Mouse (Mus musculus): Measurements from ENCODE around the gene Myo3a.
"Not testable (repeated sequence)": the region's sequence is repeated elsewhere in the genome, so short reads cannot be mapped to it uniquely, and the experiment has no call there.

Myo3a gene

DNA sequence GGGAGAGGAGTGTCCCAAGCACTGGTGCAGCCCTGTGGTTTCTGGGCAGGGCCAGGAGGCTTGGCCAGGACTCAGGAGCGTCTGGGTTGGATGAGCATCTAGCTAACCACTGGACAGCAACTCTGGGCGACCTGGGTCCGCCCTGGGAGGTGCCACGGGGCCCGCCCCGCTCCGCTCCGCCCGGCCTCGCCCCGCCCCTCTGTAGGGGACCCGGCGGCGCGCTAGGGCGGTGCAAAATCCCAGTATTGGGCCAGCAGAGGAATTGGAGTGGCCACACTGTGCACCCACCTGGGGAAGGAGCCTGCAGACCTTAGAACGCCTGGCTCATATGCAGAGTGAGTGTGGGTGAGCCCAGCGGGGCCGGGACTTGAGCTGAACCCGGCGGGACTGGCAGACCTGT lies at the start of gene Myo3a:
Gene Myo3a (plus strand): TSS at position 196 of the 400 bp plus-strand sequence.
- in situ Hi-C loops (cut with MseI, MboI): no loop called here

DNA sequence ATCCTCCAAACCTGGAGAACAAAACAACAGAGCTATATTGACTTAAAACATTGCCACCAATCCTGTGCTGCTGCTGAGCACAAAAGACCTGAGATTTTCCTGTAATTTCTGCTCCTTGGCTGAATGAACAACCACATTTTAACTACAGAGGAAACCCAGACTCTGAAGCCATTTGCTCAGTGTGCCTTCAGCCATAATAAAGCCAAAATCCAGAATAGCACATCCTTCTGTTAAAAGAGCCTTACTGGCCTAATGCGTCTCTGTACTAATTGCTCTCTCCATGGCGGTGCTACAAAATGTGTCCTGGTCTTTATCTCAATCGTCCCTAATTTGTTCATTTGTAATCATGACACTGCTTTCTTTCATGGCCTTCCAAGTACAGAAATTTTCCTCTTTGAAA lies 23.2 kb downstream of the Myo3a start:
- in situ Hi-C loops (cut with MseI, MboI): no loop called here

DNA sequence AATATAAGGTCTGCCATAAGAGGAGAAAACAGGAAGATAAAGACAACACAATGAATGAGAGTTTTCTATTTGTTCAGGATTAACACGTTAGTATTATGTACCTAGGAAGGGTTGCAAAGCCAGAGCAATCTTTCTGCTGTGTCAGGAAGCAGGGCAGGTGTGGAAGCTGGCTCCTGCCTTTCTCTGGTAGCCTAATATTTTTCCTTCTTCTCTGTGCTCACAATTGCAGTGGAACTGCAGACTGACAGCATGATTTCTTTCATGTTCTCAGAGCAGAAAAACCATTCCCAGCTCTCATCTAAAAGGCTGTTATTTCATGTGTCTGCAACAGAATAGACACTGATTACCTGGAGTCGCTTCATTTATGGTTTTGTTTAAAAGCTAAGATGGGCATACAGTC lies 23.7 kb downstream of the Myo3a start:
- in situ Hi-C loops (cut with MseI, MboI): no loop called here

DNA sequence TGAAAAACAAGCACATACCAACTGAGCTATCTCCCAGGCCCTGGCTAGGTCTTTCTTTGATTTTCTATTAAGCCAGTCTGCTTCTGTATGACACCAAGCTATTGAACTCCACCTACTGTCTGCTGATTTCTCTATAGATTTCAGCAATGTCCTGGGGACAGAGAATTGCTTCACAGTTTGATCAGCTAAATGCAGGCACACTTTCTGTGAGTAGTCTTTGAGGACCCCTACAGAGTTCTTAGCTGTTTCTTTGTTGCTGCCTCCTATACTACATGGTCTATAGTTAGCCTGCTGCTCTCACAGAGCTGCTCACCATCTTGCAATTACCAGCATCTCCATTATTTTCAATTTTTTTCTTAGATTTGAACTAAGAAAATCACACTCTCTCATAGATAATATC lies 28.3 kb downstream of the Myo3a start:
- in situ Hi-C loops (cut with MseI, MboI): no loop called here

DNA sequence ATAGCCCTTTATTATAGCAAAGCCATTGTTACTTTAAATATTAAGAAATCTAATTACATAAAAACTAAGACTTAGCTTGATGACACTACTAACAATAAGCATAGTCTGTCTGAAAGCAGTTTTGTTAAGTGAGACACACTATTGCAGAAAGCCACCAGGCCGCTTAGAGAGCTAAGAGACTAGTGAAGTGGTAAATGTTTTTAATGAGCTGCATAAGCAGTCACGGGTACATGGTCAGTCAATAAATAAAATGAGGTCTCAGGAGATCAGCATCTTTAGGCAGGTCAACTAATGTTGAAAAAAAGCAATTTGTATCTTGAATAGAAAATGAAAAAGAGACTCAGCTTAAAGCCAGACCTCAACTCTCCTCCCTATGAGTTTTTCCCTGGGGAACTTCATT lies 44.3 kb downstream of the Myo3a start:
- in situ Hi-C loops (cut with MseI, MboI): no loop called here

DNA sequence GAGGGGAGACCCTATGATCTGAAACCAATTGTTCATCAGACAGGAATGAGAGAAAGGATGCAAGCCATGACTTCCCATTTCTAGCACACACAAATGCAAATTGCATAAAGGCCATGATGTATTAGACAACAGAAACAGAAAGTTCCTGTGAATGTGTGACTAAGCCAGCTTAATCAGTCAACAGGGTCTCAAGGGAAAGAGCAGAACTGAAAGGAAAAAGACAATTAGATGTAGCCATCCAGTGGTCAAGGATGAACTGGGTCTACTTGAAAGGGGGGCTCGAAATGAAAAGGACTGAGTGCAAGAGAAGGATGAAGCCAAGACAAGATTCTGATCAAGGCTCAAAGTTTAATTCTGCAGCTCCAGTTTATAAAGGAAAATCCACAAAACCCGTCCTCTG lies 58.1 kb downstream of the Myo3a start:
- in situ Hi-C loops (cut with MseI, MboI): no loop called here

DNA sequence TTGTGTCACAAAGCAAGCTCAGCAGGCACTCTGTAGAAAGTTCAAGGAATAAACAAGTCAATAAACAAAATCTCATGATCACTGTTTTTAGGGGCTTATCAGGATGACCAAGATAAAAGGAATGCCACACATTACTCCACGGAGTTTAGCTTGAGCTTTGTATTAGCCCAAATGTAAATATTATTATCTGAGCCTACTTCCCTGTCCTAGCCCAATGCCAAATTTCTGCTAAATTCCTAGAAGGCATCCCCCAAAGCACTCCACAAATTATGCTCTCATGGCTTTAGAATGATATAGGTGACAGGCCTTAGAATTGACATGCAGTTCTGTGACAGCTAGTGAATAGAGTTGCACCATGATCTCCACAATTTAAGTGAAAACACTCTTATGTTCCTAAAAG lies 58.5 kb downstream of the Myo3a start:
- in situ Hi-C loops (cut with MseI, MboI): no loop called here

DNA sequence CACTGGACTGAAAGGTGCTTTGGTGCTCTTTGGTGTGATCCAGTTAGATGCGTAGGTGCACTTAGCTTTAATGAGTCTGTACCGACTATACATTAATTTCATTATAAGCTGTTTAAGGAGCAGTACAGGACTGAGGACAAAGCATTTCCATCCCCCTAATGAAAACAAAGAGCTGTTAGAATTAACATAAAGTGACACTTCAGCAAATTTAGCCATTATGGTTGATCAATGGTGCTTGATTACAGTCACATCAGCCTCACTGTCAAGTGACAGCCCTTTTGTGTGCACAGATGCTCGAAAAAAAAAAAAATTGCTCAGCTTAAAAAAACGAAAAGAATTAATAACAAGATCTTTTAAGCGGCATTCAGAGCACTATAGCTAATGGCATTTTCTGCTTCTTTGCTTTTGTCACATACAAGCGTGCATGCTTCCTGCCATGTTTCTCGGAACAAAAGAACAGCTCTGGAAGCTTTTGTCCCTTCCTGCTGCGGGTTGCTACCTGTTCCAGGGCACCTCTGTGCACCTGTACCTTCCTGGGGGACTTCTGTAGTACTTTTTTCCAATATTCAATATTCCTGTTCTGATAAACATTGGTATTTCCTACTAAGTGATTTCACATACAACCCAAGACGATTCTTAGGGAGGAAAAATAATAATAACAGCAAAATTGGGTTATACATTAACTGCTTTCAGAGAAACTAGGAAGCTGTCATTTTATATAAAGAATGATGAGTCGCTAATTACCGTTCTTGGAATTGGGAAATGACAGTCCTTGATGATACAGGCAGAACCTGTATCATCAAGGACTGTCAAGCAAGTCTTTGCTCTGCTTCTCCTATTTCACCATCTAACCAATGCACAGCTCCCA lies 66.5 kb downstream of the Myo3a start:
- in situ Hi-C loops (cut with MseI, MboI): no loop called here

DNA sequence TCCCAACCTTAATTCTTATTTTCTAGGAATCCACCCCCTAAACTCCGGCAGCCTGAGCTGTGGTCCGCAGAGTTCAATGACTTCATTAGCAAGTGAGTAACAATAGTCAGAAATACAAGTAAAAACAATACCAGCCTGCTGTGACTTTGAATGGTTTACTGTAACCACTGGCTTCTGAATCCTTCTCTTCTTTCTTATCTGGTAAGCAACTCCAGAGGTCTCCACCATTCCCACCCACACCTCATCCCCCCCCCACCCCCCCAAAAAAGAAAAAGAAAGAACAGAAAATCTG lies 67.1 kb downstream of the Myo3a start:
- in situ Hi-C loops (cut with MseI, MboI): no loop called here

DNA sequence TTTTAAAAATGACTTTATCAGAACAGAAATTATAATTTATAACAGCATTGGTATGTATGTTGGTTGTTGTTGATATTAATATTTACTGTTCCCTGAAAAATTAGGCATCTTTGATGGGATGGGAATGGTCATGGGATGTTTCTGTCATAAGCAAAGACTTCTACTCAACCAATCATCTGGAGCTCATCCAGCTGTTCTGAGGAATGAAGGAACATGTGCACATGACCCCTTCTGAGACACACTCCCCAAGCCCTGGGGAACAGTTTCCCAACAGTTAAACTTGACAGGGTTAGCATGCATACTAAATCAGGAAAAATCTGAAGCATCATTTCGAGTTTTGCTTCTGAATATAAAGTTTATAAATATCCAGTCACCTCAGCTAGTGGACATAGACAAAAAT lies 70.6 kb downstream of the Myo3a start:
- in situ Hi-C loops (cut with MseI, MboI): no loop called here

DNA sequence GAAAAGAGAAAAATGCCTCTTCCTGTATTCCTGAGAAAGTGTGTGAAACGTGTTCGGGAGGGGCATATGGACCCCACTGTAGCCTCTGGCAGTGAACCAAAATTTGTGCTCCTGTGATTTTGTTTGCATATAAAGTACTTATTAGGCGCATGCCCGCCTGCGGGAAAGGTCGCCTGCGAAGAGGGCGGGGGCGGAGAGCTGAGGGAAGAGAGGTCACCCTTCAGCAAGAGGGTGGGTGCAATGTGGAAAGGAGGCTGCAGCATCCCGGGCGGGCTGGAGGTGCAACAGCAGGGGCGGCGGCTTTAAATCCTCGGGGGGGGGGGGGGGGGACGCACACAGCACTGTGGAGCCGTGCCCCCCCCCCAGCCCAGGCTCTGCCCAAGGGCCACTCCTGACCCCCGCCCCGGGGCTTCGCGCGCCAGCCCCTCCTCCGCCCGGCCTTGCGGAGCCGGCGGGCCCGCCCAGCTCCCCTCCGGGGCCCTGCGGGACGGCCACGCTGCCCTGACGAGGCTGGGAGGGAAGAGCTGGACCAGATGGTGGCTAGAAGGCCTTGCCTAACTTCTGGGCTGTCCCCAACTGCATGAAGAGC lies 111.1 kb downstream of the Myo3a start:
- in situ Hi-C loops (cut with MseI, MboI): no loop called here

DNA sequence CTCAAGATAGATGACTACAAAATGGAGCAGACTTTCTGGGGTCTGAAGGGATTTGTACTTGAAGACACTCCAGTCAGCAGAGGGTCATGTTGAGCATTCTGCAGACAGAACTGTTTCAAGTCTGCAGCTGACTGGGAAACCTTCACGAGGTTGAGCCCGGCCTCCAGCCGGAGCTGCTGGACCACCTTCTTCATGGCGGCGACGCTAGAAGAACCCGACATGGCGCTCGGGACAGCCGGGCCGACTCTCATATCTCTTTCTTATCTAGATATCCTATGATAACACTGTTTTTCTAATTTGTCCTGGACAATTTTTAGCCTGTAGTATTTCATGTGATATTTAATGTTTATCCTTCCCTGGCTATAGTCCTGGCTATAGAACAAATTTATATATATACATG lies 183.2 kb downstream of the Myo3a start:
- in situ Hi-C loops (cut with MseI, MboI): not testable (repeated sequence)

DNA sequence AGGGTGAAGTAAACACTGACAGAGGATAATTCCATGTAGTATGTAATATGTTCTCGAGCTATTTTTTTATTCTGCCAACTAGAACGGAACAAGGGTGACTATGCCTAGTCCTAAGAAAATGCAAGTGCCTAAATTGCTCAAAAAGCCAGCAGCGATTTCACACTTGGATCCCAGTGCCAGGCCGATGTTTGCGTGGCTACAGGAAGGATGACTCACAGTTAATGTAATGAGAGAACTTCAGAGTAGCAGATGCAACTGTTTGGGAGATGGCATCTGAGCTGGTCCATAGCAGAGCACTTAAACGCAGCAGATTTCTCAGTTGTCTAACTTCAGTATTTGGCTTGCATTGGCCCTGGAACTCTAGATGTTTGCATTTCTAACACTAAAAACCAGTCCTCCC lies 321.1 kb downstream of the Myo3a start:
- in situ Hi-C loops (cut with MseI, MboI): no loop called here

DNA sequence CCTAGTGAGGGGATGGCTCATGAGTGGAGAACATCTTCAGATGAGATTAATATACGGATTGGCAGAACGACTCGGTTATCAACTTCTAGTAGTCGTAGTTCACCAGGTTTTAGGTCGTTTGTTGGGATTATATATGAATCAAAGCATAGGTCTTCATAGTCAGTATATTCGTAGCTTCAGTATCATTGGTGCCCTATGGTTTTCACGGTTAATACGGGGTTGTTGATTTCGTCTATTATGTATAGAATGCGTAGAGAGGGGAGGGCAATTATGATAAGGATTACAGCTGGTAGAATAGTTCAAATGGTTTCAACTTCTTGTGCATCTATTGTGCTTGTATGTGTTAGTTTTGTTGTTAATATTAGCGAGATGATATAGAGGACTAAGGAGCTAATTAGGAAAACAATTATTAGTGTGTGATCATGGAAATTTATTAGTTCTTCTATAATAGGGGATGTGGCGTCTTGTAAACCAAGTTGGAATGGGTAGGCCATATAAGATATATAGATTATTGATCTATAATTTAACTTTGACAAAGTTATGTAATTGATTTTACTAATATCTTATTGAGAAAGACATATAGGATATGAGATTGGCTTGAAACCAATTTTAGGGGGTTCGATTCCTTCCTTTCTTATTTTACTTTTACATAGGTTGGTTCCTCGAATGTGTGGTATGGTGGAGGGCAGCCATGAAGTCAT lies 360.3 kb downstream of the Myo3a start:
- in situ Hi-C loops (cut with MseI, MboI): not testable (repeated sequence)

DNA sequence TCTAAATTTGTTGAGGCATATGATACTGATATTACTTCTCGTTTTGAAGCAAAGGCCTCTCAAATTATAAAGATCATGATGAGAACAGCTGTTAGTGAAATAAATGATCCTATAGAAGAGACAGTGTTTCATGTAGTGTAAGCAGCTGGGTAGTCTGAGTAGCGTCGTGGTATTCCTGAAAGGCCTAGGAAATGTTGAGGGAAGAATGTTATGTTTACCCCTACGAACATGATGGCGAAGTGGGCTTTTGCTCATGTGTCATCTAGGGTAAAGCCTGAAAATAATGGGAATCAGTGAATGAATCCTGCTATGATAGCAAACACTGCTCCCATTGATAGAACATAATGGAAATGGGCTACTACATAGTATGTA lies 360.9 kb downstream of the Myo3a start:
- in situ Hi-C loops (cut with MseI, MboI): not testable (repeated sequence)

DNA sequence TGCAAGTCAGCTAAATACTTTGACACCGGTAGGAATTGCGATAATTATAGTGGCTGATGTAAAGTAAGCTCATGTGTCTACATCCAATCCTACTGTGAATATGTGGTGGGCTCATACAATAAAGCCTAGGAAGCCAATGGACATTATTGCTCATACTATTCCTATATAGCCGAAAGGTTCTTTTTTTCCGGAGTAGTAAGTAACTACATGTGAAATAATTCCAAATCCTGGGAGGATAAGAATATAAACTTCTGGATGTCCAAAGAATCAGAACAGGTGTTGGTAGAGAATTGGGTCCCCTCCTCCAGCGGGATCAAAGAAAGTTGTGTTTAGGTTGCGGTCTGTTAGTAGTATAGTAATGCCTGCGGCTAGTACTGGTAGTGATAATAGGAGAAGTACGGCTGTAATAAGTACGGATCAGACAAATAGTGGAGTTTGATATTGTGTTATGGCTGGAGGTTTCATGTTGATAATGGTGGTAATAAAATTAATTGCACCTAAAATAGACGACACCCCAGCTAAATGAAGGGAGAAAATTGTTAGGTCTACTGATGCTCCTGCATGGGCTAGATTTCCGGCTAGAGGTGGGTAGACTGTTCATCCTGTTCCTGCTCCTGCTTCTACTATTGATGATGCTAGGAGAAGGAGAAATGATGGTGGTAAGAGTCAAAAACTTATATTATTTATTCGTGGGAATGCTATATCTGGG lies 361.5 kb downstream of the Myo3a start:
- in situ Hi-C loops (cut with MseI, MboI): not testable (repeated sequence)

DNA sequence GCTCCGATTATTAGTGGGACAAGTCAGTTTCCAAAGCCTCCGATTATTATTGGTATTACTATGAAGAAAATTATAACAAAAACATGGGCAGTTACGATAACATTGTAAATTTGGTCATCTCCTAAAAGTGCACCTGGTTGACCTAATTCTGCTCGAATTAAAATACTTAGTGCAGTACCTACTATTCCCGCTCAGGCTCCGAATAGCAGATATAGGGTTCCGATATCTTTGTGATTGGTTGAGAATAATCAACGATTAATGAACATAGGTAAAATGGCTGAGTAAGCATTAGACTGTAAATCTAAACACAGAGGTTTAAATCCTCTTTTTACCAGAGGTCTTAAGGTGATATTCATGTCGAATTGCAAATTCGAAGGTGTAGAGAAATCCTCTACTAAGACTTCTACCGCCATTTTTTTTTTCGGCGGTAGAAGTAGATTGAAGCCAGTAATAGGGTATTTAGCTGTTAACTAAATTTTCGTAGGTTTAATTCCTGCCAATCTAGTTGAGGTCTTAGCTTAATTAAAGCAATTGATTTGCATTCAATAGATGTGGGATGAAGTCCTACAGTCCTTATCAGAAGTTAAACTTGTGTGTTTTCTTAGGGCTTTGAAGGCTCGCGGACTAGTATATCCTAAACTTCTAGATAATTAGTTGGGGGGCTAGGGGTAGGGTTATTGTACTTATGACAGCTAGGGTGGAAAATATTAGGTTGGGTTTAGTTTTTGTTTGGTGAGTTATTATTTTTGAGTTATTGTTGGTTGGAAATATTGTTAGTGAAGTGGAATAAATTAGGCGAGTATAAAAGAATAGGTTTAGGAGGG lies 362.3 kb downstream of the Myo3a start:
- in situ Hi-C loops (cut with MseI, MboI): not testable (repeated sequence)

DNA sequence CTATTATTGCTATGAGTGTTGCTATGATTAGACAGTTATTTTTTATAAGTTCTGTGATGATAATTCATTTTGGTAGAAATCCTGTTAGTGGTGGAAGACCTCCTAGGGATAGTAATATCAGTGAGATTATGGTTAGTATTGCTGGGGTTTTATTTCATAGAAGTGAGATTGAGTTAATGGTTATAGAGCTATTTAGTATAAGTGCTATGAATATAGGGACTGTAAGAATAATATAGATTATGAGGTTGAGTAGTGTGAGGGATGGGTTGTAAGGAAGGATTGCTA lies 362.8 kb downstream of the Myo3a start:
- in situ Hi-C loops (cut with MseI, MboI): no loop called here

DNA sequence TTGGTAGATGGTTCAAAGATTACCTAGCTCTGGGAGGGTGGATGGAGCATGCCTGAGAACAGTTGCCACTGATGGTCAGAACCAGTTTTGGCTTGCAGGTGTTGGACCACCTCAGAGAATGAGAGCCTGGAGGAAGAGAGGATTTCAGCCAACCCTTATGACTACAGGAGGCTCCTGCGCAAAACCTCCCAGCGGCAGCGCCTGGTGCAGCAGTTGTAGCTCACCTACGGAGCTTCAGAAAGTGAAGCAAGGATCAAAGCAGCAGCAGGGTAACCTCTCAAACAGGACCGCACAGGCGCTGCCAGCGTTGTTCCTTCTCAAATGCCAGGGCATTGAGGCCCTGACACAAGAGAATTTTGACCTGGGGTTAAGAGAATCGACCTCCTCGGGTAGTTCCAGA lies 390.6 kb downstream of the Myo3a start:
- in situ Hi-C loops (cut with MseI, MboI): no loop called here

DNA sequence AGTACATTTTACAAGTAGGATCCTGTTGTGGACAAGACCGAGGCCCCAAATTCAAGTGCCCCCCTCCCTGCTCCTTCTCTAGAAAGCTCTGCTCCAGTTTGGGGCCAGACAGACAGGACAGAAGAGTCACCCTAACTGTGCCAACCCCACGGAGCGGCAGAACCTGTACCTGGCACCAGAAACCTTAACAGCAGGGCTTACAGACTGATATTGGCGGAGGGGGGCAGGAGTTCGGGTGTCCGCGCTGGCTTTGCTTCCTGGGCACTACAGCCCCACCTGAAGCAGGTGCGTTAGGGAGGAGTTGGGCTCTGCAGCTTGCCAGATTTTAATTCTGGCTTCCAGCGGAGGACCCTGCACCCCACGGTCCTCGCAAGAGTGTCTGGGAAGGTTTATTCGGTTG lies 392.1 kb downstream of the Myo3a start:
- in situ Hi-C loops (cut with MseI, MboI): no loop called here

DNA sequence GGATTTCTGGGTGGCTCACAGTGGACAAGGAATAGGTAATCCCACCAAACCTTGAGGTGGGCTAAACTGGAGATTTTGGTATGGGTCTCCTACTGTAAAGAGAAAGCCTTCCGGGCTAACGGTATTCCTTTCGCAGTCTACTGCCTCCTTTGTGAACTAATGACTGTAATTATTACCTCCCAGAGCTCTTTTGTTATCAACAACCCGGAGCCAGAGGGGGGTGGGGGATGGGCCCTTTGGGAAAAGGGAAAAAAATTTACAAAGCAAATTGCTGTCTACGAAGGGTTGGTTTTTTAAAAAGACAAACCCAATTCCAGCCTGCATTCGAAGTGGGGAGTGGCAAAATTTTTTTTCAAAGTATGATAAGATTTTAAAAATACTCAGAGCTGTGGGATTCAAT lies 392.7 kb downstream of the Myo3a start:
- in situ Hi-C loops (cut with MseI, MboI): no loop called here

DNA sequence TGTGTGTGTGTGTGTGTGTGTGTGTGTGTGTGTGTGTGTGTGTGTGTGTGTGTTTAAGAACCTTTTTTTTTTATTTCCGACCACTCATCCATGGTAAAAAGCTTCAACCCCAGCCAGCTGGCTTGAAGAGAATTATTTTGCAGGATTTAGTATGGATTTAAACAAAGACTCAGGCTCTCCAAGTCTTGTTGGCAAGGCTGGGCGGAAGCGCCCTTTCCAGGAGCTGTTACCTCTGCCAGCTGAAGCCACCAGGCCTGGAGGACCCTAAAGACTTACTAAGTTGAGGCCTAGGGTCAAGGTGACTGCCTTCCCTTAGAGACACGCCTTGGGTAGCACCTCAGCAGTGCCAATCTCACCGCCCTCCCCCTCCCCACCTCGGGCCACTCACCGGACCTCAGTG lies 393.2 kb downstream of the Myo3a start:
- in situ Hi-C loops (cut with MseI, MboI): no loop called here

All from mouse trophoblast stem cell (cell line).